Mouse (Mus musculus): ENCODE measurements around the gene Clrn3. TPM values are rescaled to one million over a fixed set of nuclear protein-coding genes. Genes with fewer than 3 reads are reported as not detected.
"Not testable (repeated sequence)": the region's sequence is repeated elsewhere in the genome, so short reads cannot be mapped to it uniquely, and the experiment has no call there.

Gene Clrn3
- polyA plus RNA-seq, 1 experiment from 2014 or later: not detected

DNA sequence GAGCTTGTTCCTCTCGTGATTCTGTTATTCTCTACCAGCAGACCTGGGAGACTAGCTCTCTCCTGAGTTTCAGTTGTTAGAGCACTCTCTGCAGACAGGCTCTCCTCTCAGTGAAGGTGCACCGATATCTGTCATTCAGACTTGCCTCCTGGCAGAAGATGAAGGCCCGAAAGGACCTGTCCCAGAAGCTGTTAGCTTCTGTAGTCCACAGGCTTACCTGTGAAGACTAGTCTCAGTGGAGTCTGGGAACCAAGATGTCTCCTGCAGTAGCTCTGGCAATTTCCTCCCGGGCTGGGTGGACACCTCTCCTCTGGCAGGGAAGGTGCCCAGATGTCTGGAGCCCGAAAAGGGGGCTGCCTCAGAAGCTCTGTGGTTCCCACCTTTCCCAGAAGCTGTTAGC is 21.9 kb downstream of the Clrn3 start:
- not testable (repeated sequence) for H3K4me1 ChIP-seq (ENCODE audit: control insufficient read depth in 2 of 2, insufficient read depth in 2 of 2, low read length in 2 of 2)
- 86% methylated on average over 5 of the region's 5 CpGs for WGBS

GRCm38 (mm10) chr7:135499403-135499802 is 29.1 kb downstream of the Clrn3 start:
- Histone ChIP-seq H3K4me3 (ENCODE audit: control insufficient read depth in 1 of 2, insufficient read depth in 1 of 2, low read depth in 1 of 2, low read length in 2 of 2) (no peak overlapping the region), H3K27ac (replicated peaks in 1 of 2; ENCODE audit: control insufficient read depth in 1 of 2, insufficient read depth in 1 of 2, low read depth in 2 of 2, low read length in 2 of 2) (no peak overlapping the region), H3K4me2 (ENCODE audit: low read length) (no peak overlapping the region), H3K9ac (ENCODE audit: low read length) (no peak overlapping the region), H3K27me3 (ENCODE audit: control insufficient read depth, insufficient read depth, low read length) (no peaks in the 10 kb centered on the region), H3K9me3 (ENCODE audit: control insufficient read depth, low read length) (no peaks in the 10 kb centered on the region), H3K36me3 (ENCODE audit: control insufficient read depth, insufficient read depth, low read length) (no peaks in the 10 kb centered on the region), H3K4me1 (ENCODE audit: control insufficient read depth in 2 of 2, insufficient read depth in 2 of 2, low read length in 2 of 2) (no peaks in the 10 kb centered on the region)
- 29% methylated on average over 2 of the region's 2 CpGs for WGBS
- ATAC-seq (ENCODE audit: insufficient number of reproducible peaks, insufficient read depth, low FRiP score, low read depth): no peak

More for the DNA sequence above, 21.9 kb downstream of the Clrn3 start:
- not testable (repeated sequence) for H3K9ac ChIP-seq (ENCODE audit: low read length); H3K4me2 ChIP-seq (ENCODE audit: low read length); ATAC-seq (ENCODE audit: insufficient number of reproducible peaks, insufficient read depth, low FRiP score, low read depth); H3K9me3 ChIP-seq (ENCODE audit: control insufficient read depth, low read length); H3K27ac ChIP-seq (replicated peaks in 1 of 2; ENCODE audit: control insufficient read depth in 1 of 2, insufficient read depth in 1 of 2, low read depth in 2 of 2, low read length in 2 of 2); H3K4me3 ChIP-seq (ENCODE audit: control insufficient read depth in 1 of 2, insufficient read depth in 1 of 2, low read depth in 1 of 2, low read length in 2 of 2); H3K36me3 ChIP-seq (ENCODE audit: control insufficient read depth, insufficient read depth, low read length); H3K27me3 ChIP-seq (ENCODE audit: control insufficient read depth, insufficient read depth, low read length)

GRCm38 (mm10) chr7:135498565-135499186 is 29.8 kb downstream of the Clrn3 start:
- ATAC-seq (ENCODE audit: insufficient number of reproducible peaks, insufficient read depth, low FRiP score, low read depth): no peak
- no peaks in the 10 kb centered on the region for H3K36me3 ChIP-seq (ENCODE audit: control insufficient read depth, insufficient read depth, low read length)
- no peak overlapping the region for H3K9ac ChIP-seq (ENCODE audit: low read length)
- H3K27ac ChIP-seq (replicated peaks in 1 of 2; ENCODE audit: control insufficient read depth in 1 of 2, insufficient read depth in 1 of 2, low read depth in 2 of 2, low read length in 2 of 2): no peak overlapping the region
- no peak overlapping the region for H3K4me3 ChIP-seq (ENCODE audit: control insufficient read depth in 1 of 2, insufficient read depth in 1 of 2, low read depth in 1 of 2, low read length in 2 of 2)
- 61% methylated on average over 2 of the region's 3 CpGs for WGBS
- H3K27me3 ChIP-seq (ENCODE audit: control insufficient read depth, insufficient read depth, low read length): no peaks in the 10 kb centered on the region
- H3K9me3 ChIP-seq (ENCODE audit: control insufficient read depth, low read length): no peaks in the 10 kb centered on the region
- no peak overlapping the region for H3K4me2 ChIP-seq (ENCODE audit: low read length)
- H3K4me1 ChIP-seq (ENCODE audit: control insufficient read depth in 2 of 2, insufficient read depth in 2 of 2, low read length in 2 of 2): no peaks in the 10 kb centered on the region

GRCm38 (mm10) chr7:135495303-135495702 is 33.2 kb downstream of the Clrn3 start:
- H3K4me1 ChIP-seq (ENCODE audit: control insufficient read depth in 2 of 2, insufficient read depth in 2 of 2, low read length in 2 of 2): no peaks in the 10 kb centered on the region

DNA sequence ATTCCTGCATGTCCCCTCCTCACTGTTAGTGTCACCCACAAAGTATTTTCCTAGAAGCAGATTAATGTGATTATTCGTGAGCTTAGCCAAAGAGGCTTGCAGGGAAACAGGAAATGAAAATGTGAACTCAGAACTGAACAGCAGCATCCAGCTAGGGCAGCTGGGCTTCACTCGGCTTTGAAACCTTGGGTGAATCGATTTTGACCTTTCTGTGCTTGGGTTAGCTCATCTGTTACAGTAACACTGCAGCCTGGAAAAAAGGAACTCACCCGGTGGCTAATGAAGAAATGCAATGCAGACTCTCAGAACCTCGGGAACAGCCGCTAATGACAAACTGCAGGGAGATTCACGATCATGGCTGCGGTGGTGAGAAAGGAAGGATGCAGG is 38.0 kb downstream of the Clrn3 start:
- Histone ChIP-seq H3K9me3 (ENCODE audit: control insufficient read depth, low read length) (no peaks in the 10 kb centered on the region), H3K4me1 (ENCODE audit: control insufficient read depth in 2 of 2, insufficient read depth in 2 of 2, low read length in 2 of 2) (no peaks in the 10 kb centered on the region), H3K27ac (replicated peaks in 1 of 2; ENCODE audit: control insufficient read depth in 1 of 2, insufficient read depth in 1 of 2, low read depth in 2 of 2, low read length in 2 of 2) (no peak overlapping the region), H3K4me3 (ENCODE audit: control insufficient read depth in 1 of 2, insufficient read depth in 1 of 2, low read depth in 1 of 2, low read length in 2 of 2) (no peak overlapping the region), H3K9ac (ENCODE audit: low read length) (no peak overlapping the region), H3K4me2 (ENCODE audit: low read length) (no peak overlapping the region), H3K27me3 (ENCODE audit: control insufficient read depth, insufficient read depth, low read length) (peaks cover 8% of the 10 kb centered on the region), H3K36me3 (ENCODE audit: control insufficient read depth, insufficient read depth, low read length) (no peaks in the 10 kb centered on the region)
- no peak for ATAC-seq (ENCODE audit: insufficient number of reproducible peaks, insufficient read depth, low FRiP score, low read depth)
- 62% methylated on average over 8 of the region's 8 CpGs for WGBS

More at GRCm38 (mm10) chr7:135495303-135495702, 33.2 kb downstream of the Clrn3 start:
- Histone ChIP-seq H3K4me3 (ENCODE audit: control insufficient read depth in 1 of 2, insufficient read depth in 1 of 2, low read depth in 1 of 2, low read length in 2 of 2) (no peak overlapping the region), H3K27me3 (ENCODE audit: control insufficient read depth, insufficient read depth, low read length) (0 out of 2 replicates have a peak, but pooled peaks cover 3% of the 10 kb centered on the region), H3K9me3 (ENCODE audit: control insufficient read depth, low read length) (no peaks in the 10 kb centered on the region), H3K36me3 (ENCODE audit: control insufficient read depth, insufficient read depth, low read length) (no peaks in the 10 kb centered on the region), H3K9ac (ENCODE audit: low read length) (no peak overlapping the region), H3K4me2 (ENCODE audit: low read length) (no peak overlapping the region), H3K27ac (replicated peaks in 1 of 2; ENCODE audit: control insufficient read depth in 1 of 2, insufficient read depth in 1 of 2, low read depth in 2 of 2, low read length in 2 of 2) (no peak overlapping the region)
- no peak for ATAC-seq (ENCODE audit: insufficient number of reproducible peaks, insufficient read depth, low FRiP score, low read depth)
- 27% methylated on average over 3 of the region's 3 CpGs for WGBS

DNA sequence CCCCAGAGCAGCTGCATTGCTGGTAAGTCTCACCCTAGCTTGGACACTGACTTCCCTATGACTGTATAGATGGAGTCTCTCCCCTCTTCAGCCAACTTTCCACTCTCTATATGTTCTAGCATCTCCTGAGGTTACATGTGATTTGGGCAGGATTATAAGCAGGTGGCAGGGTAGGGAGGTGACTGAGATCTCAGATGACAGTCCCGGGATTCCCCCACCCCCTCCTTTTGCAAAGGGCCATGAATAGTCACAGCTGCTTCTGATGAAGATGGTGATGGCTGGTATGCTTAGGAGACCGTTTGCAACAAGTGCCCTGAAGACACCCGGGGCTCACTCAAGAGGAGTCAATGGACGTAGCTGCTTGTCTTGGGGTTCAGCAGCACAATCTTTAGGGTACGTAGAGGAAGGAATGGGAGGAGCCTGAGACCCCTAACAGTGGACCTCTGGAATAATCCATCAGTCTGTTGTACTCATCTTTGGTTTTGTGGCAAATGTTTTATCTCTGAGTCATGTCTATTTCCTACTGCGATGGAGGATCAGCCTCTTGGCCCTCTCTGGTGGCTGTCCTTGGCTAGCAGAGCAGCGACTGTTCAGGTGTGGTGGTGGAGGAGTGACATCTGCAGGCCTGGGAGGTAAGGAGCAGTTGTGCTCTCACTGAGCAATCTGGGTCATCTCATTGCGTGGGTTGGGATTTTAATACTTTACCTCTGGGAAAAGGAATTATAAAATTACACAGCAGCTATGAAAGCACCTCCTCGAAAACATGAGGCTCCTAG is 38.5 kb downstream of the Clrn3 start:
- Histone ChIP-seq H3K4me3 (ENCODE audit: control insufficient read depth in 1 of 2, insufficient read depth in 1 of 2, low read depth in 1 of 2, low read length in 2 of 2) (no peak overlapping the region), H3K27ac (replicated peaks in 1 of 2; ENCODE audit: control insufficient read depth in 1 of 2, insufficient read depth in 1 of 2, low read depth in 2 of 2, low read length in 2 of 2) (no peak overlapping the region), H3K9ac (ENCODE audit: low read length) (no peak overlapping the region), H3K36me3 (ENCODE audit: control insufficient read depth, insufficient read depth, low read length) (no peaks in the 10 kb centered on the region), H3K9me3 (ENCODE audit: control insufficient read depth, low read length) (no peaks in the 10 kb centered on the region), H3K4me2 (ENCODE audit: low read length) (no peak overlapping the region), H3K4me1 (ENCODE audit: control insufficient read depth in 2 of 2, insufficient read depth in 2 of 2, low read length in 2 of 2) (no peaks in the 10 kb centered on the region), H3K27me3 (ENCODE audit: control insufficient read depth, insufficient read depth, low read length) (peaks cover 8% of the 10 kb centered on the region)
- WGBS: 67% methylated on average over 9 of the region's 9 CpGs
- ATAC-seq (ENCODE audit: insufficient number of reproducible peaks, insufficient read depth, low FRiP score, low read depth): no peak

DNA sequence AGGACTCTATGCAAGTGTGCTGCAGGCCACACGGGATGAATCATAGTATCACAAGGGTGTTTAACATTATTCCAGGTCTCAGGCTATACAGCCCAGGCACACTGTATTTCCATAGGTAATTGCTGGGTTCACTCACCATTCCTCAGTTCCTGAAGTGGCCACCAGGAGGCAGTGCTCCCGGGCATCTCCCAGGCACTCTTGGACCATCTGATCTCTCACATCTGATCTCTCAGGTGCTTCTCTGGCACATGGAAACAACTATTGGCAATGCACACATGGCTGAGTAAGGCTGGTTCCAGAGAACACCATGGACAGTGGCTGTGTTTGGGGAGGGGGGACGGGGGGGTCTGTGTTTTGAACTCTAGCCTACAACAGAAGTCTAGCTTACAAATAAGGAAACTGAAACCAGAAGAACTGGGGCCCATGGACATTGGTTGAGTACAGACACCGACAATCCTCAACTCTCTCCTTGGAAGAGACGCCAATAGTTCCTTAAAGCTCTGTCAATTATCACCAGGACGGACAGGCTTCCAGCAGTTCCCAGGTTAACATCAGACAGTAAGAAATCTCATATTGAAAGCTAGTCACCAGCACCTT is 40.1 kb downstream of the Clrn3 start:
- Histone ChIP-seq H3K4me2 (ENCODE audit: low read length) (no peak overlapping the region), H3K27ac (replicated peaks in 1 of 2; ENCODE audit: control insufficient read depth in 1 of 2, insufficient read depth in 1 of 2, low read depth in 2 of 2, low read length in 2 of 2) (no peak overlapping the region), H3K4me3 (ENCODE audit: control insufficient read depth in 1 of 2, insufficient read depth in 1 of 2, low read depth in 1 of 2, low read length in 2 of 2) (no peak overlapping the region), H3K4me1 (ENCODE audit: control insufficient read depth in 2 of 2, insufficient read depth in 2 of 2, low read length in 2 of 2) (no peaks in the 10 kb centered on the region), H3K9me3 (ENCODE audit: control insufficient read depth, low read length) (no peaks in the 10 kb centered on the region), H3K36me3 (ENCODE audit: control insufficient read depth, insufficient read depth, low read length) (no peaks in the 10 kb centered on the region), H3K9ac (ENCODE audit: low read length) (no peak overlapping the region), H3K27me3 (ENCODE audit: control insufficient read depth, insufficient read depth, low read length) (peaks cover 8% of the 10 kb centered on the region)
- WGBS: 59% methylated on average over 6 of the region's 6 CpGs
- ATAC-seq (ENCODE audit: insufficient number of reproducible peaks, insufficient read depth, low FRiP score, low read depth): no peak

Measured in heart, embryonic 14.5 days (tissue).